Mouse (Mus musculus): ENCODE results near the gene Lefty1.

- TF ChIP-seq CTCF (IDR thresholded peaks at IDR 0.05; ENCODE audit: control insufficient read depth, insufficient read depth, insufficient replicate concordance, low read depth, low read length) (no peak), POLR2A (IDR thresholded peaks at IDR 0.05; ENCODE audit: control insufficient read depth, low read depth, low read length) (no peak)
These were observed 6.9 kb downstream of the Lefty1 start for GRCm38 (mm10) chr1:180941726-180942125.
